Comparison of ENCODE assay signal across 8 mouse cellular contexts in genomic region chr1:152746426-152746825, GRCm38 (mm10). TPM values are rescaled to one million over a fixed set of nuclear protein-coding genes. Genes with fewer than 3 reads are reported as not detected.
DNase-seq lines count a peak whose midpoint lies in the region; ATAC-seq and TF ChIP-seq lines count a peak whose summit lies in the region.

No protein-coding gene starts in this region.

- no peak for ATAC-seq in G1E (ENCODE audit: extremely low read depth, insufficient number of reproducible peaks, low FRiP score, poor library complexity, severe bottlenecking)

- 6% methylated on average over 5 of the region's 5 CpGs for WGBS in hindbrain, embryonic 10.5 days

- H3K4me3 ChIP-seq in G1E (ENCODE audit: low read depth, low read length): no peak overlapping the region
- no peak overlapping the region for H3K4me3 ChIP-seq in hindbrain, embryonic 10.5 days
- no peak overlapping the region for H3K4me3 ChIP-seq in layer of hippocampus, adult 2 months

- DNase-seq in G1E (ENCODE audit: low spot score): peak; percentile 36
- DNase-seq in cerebellum, adult 18-20 months: peak; percentile 82 to 84
- peak; percentile 78 for DNase-seq in forelimb bud, embryonic 11.5 days (ENCODE audit: low read depth, low spot score)
- peak; percentile 77 for DNase-seq in hindbrain, embryonic 10.5 days (ENCODE audit: low spot score)
- peak; percentile 76 to 87 for DNase-seq in layer of hippocampus, adult 2 months (ENCODE audit: low spot score in 2 of 2)
- peak; percentile 92 for DNase-seq in lung, postnatal 10 days
- peak; percentile 58 for DNase-seq in retina, adult 2 months (ENCODE audit: low read depth, low spot score)
- DNase-seq in thymus, postnatal 25 days: peak; percentile 62

- peaks cover 11% of the 10 kb centered on the region; the same call in 1 of the 2 replicates for H3K27me3 ChIP-seq in G1E (ENCODE audit: insufficient read depth, low read length)
- no peaks in the 10 kb centered on the region for H3K27me3 ChIP-seq in hindbrain, embryonic 10.5 days (ENCODE audit: insufficient read depth, poor library complexity, severe bottlenecking)

- no peaks in the 10 kb centered on the region for H3K4me1 ChIP-seq in G1E (ENCODE audit: insufficient read depth, low read depth, low read length)
- H3K4me1 ChIP-seq in hindbrain, embryonic 10.5 days (replicated peaks): 0 out of 2 replicates have a peak, but pooled peaks cover 9% of the 10 kb centered on the region

- no peaks in the 10 kb centered on the region for H3K36me3 ChIP-seq in G1E (replicated peaks)
- no peaks in the 10 kb centered on the region for H3K36me3 ChIP-seq in hindbrain, embryonic 10.5 days

- no peaks in the 10 kb centered on the region for H3K9me3 ChIP-seq in G1E (replicated peaks)
- H3K9me3 ChIP-seq in hindbrain, embryonic 10.5 days: no peaks in the 10 kb centered on the region

- peak; percentile 7; the same call in 1 of the 2 replicates for TF ChIP-seq CTCF in G1E (IDR thresholded peaks at IDR 0.05; ENCODE audit: low read depth, low read length)
- TF ChIP-seq CTCF in layer of hippocampus, adult 2 months (conservative IDR thresholded peaks at IDR 0.05): peak; percentile 93

- H3K27ac ChIP-seq in hindbrain, embryonic 10.5 days: no peak overlapping the region
- H3K27ac ChIP-seq in layer of hippocampus, adult 2 months: no peak overlapping the region

RNA-seq across cellular contexts. Expression of gene Apobec4, which starts 3.9 kb away (rescaled TPM):
- total RNA-seq in G1E (2014; fragmentation: Nextera tagmentation) (not detected in 2 replicates), G1E (2017) (0.33 TPM in 1 of 2 replicates, not detected in the other)
- polyA plus RNA-seq in G1E (2012): not detected in 2 replicates
- polyA plus RNA-seq in hindbrain, embryonic 10.5 days (2016; fragmentation: Nextera tagmentation; extraction: Ambion mirVana): not detected in 2 replicates
- not detected for total RNA-seq in layer of hippocampus, adult 2 months (2021)

RNA-seq across cellular contexts. Expression of gene Rgl1, which starts 19.7 kb away (rescaled TPM):
- total RNA-seq in G1E (2014; fragmentation: Nextera tagmentation) (2.2 and 4.0 TPM in 2 replicates), G1E (2017) (4.8 and 5.7 TPM in 2 replicates)
- 0.21 and 0.26 TPM in 2 replicates for polyA plus RNA-seq in G1E (2012)
- 27.1 and 28.9 TPM in 2 replicates for polyA plus RNA-seq in hindbrain, embryonic 10.5 days (2016; fragmentation: Nextera tagmentation; extraction: Ambion mirVana)
- 100 to 1,000 TPM; 126 TPM for total RNA-seq in layer of hippocampus, adult 2 months (2021)

RNA-seq across cellular contexts. Expression of gene Arpc5, which starts 19.9 kb away (rescaled TPM):
- total RNA-seq in G1E (2014; fragmentation: Nextera tagmentation): 280 and 292 TPM in 2 replicates
- 307 and 358 TPM in 2 replicates for total RNA-seq in G1E (2017)
- 283 and 369 TPM in 2 replicates for polyA plus RNA-seq in G1E (2012)
- polyA plus RNA-seq in hindbrain, embryonic 10.5 days (2016; fragmentation: Nextera tagmentation; extraction: Ambion mirVana): 231 and 256 TPM in 2 replicates
- total RNA-seq in layer of hippocampus, adult 2 months (2021): 100 to 1,000 TPM; 185 to 193 TPM

RNA-seq across cellular contexts. Expression of gene Ncf2, which starts 53.6 kb away (rescaled TPM):
- total RNA-seq in G1E (2014; fragmentation: Nextera tagmentation): 66.1 and 77.5 TPM in 2 replicates
- total RNA-seq in G1E (2017): 70.4 and 80.7 TPM in 2 replicates
- polyA plus RNA-seq in G1E (2012): 3.5 and 4.7 TPM in 2 replicates
- 2.5 and 4.2 TPM in 2 replicates for polyA plus RNA-seq in hindbrain, embryonic 10.5 days (2016; fragmentation: Nextera tagmentation; extraction: Ambion mirVana)
- total RNA-seq in layer of hippocampus, adult 2 months (2021): 1 to 10 TPM; 1.9 to 2.9 TPM

Comparison
In these comparisons a context has a peak if more than half of its experiments do, and no peak if none do; other contexts are left out.
1. DNase-seq: peak in every context shown above with its lines; median percentile 92 in lung, postnatal 10 days; 83 in cerebellum, adult 18-20 months; 82 in layer of hippocampus, adult 2 months; 78 in forelimb bud, embryonic 11.5 days; 77 in hindbrain, embryonic 10.5 days; 62 in thymus, postnatal 25 days; 58 in retina, adult 2 months; 36 in G1E.
2. RNA of gene Rgl1, which starts 19.7 kb away (total RNA-seq): 126 TPM in layer of hippocampus, adult 2 months; 2.2 to 5.7 TPM in G1E; every median in the first group is over 10 times any median in the second.